Mouse (Mus musculus) liver, embryonic 11.5 days (tissue): Measurements from ENCODE around the gene Cfdp1. TPM values are rescaled to one million over a fixed set of nuclear protein-coding genes. Genes with fewer than 3 reads are reported as not detected.

Experiments
- ATAC-seq: fragments of 200-750 bp; cut with Nextera tagmentation; replicated peaks from 2 replicates; pipeline ENCODE4 v1.8.0; 2017; ENCODE audit warnings: moderate number of reproducible peaks, mild to moderate bottlenecking, moderate TSS enrichment, moderate library complexity; ENCODE audit not compliant: low FRiP score
- DNase-seq: peaks from one replicate; pipeline ENCODE4 v3.0.0-alpha.2; 2017; ENCODE audit warnings: low spot score
- H3K27ac ChIP-seq: fragments of 300-500 bp; sonication (generic); 2 replicates; pipeline ENCODE4 v1.5.1; 2014; ENCODE audit warnings: mild to moderate bottlenecking, low read depth, low read length, control low read depth
- H3K27me3 ChIP-seq: fragments of 300-500 bp; sonication (generic); replicated peaks from 2 replicates; pipeline ENCODE4 v1.6.1; 2014; ENCODE audit warnings: low read length, mixed read lengths; ENCODE audit not compliant: control insufficient read depth, insufficient read depth
- H3K36me3 ChIP-seq: fragments of 300-500 bp; sonication (generic); 2 replicates; pipeline ENCODE4 v1.6.1; 2014; ENCODE audit warnings: mild to moderate bottlenecking, low read length, moderate library complexity, mixed read lengths; ENCODE audit not compliant: control insufficient read depth, insufficient read depth
- H3K4me1 ChIP-seq: fragments of 300-500 bp; sonication (generic); replicated peaks from 2 replicates; pipeline ENCODE4 v1.6.1; 2014; ENCODE audit warnings: low read length, mixed read lengths; ENCODE audit not compliant: control insufficient read depth, insufficient read depth
- H3K4me2 ChIP-seq: fragments of 300-500 bp; sonication (generic); 2 replicates; pipeline ENCODE4 v1.6.1; 2014; ENCODE audit warnings: mild to moderate bottlenecking, control low read depth, moderate library complexity
- H3K4me3 ChIP-seq: fragments of 300-500 bp; sonication (generic); 2 replicates; pipeline ENCODE4 v1.5.1; 2014; ENCODE audit warnings: low read depth, low read length, control low read depth
- H3K9ac ChIP-seq: fragments of 300-500 bp; sonication (generic); 2 replicates; pipeline ENCODE4 v1.6.1; 2014; ENCODE audit warnings: low read depth, low read length, control low read depth
- H3K9me3 ChIP-seq: fragments of 300-500 bp; sonication (generic); 2 replicates; pipeline ENCODE4 v1.6.1; 2016; ENCODE audit warnings: low read length, inconsistent platforms, mixed read lengths; ENCODE audit not compliant: control insufficient read depth
- WGBS: fragments of 180-500 bp; shearing (Covaris S2); extraction: QIAGEN DNeasy Blood & Tissue Kit; methylation state at CpG from one replicate; pipeline ENCODE4 v1.1.7; 2014; 5-methylcytosine and 5-hydroxymethylcytosine counted together
- polyA plus RNA-seq: library from polyadenylated mRNA; unstranded; fragments of >200 nt; fragmentation: Nextera tagmentation; extraction: Ambion mirVana; gene quantifications from 2 replicates; pipeline ENCODE4 v1.2.1, GENCODE M21; 2014

The Cfdp1 gene
- polyA plus RNA-seq, 1 experiment from 2014 or later = 234 TPM

- no peak overlapping the region for H3K4me2 ChIP-seq
- H3K4me3 ChIP-seq = no peak overlapping the region
- H3K4me1 ChIP-seq = peaks cover 8% of the 10 kb centered on the region
- H3K9ac ChIP-seq = no peak overlapping the region
- H3K27me3 ChIP-seq = no peaks in the 10 kb centered on the region
- H3K36me3 ChIP-seq = peaks cover 12% of the 10 kb centered on the region
- 93% methylated on average over 6 of the region's 6 CpGs for WGBS
- H3K9me3 ChIP-seq = no peaks in the 10 kb centered on the region
- DNase-seq (no peak), ATAC-seq (no peak)
- no peak overlapping the region for H3K27ac ChIP-seq
Measured at GRCm38 (mm10) chr8:111775766-111776165, 78.3 kb downstream of the Cfdp1 start.

DNA sequence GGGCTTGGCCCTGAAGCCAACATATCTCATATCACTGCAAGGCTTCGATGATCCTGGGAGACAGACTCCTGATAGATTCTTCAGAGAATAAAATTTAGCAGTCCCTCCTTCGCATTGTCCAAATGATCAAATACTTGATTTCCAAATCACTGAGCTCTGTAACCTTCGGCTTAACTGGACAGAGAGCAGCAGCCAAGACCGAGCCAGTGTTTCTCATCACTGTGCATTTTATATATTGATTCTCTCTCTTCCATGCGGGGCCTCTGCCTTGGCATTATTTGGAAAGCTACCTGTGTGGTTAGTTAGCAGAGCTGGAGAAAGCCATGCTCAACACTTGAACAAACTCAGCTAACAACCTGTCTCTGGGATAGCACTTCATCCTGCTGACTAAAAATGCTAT lies 80.6 kb downstream of the Cfdp1 start:
- Histone ChIP-seq H3K9me3 (no peaks in the 10 kb centered on the region), H3K4me1 (peaks cover 16% of the 10 kb centered on the region), H3K4me3 (no peak overlapping the region), H3K9ac (no peak overlapping the region), H3K4me2 (no peak overlapping the region), H3K27ac (no peak overlapping the region), H3K36me3 (peaks cover 12% of the 10 kb centered on the region), H3K27me3 (no peaks in the 10 kb centered on the region)
- WGBS = 91% methylated on average over 5 of the region's 5 CpGs
- ATAC-seq = no peak
- no peak for DNase-seq

DNA sequence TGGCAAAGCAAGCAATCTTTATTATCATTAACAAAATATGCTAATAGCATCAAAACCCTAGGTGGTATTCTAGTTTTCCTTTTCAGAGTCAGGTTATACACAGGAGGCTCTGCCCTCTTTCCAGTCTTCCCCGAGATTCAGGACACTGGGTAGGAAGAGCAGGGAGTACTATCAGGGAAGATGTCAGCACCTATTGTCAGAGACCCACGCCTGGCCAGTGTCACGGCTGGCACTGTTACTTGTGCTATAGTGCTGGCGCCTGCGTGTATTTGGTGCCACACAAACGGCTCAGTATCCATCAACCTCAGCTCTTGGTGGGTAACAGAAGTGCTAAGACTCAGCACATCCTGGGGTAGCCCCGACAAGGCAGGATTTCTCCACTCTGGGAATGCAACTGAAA lies 81.0 kb downstream of the Cfdp1 start:
- DNase-seq (no peak), ATAC-seq (no peak)
- no peaks in the 10 kb centered on the region for H3K27me3 ChIP-seq
- peaks cover 10% of the 10 kb centered on the region for H3K36me3 ChIP-seq
- H3K4me3 ChIP-seq = no peak overlapping the region
- H3K9me3 ChIP-seq = no peaks in the 10 kb centered on the region
- 85% methylated on average over 7 of the region's 7 CpGs for WGBS
- no peak overlapping the region for H3K9ac ChIP-seq
- H3K4me1 ChIP-seq = peaks cover 16% of the 10 kb centered on the region
- no peak overlapping the region for H3K27ac ChIP-seq
- no peak overlapping the region for H3K4me2 ChIP-seq

GRCm38 (mm10) chr8:111772083-111772482 lies 82.0 kb downstream of the Cfdp1 start:
- Histone ChIP-seq H3K27ac (no peak overlapping the region), H3K36me3 (peaks cover 12% of the 10 kb centered on the region), H3K4me2 (no peak overlapping the region), H3K9me3 (no peaks in the 10 kb centered on the region), H3K4me3 (no peak overlapping the region), H3K4me1 (peaks cover 16% of the 10 kb centered on the region), H3K27me3 (no peaks in the 10 kb centered on the region), H3K9ac (no peak overlapping the region)
- WGBS = 87% methylated on average over 9 of the region's 9 CpGs
- no peak for DNase-seq
- no peak for ATAC-seq

- DNase-seq = no peak
- no peak overlapping the region for H3K4me3 ChIP-seq
- H3K9me3 ChIP-seq = no peaks in the 10 kb centered on the region
- H3K27ac ChIP-seq = no peak overlapping the region
- peaks cover 16% of the 10 kb centered on the region for H3K4me1 ChIP-seq
- H3K27me3 ChIP-seq = no peaks in the 10 kb centered on the region
- H3K4me2 ChIP-seq = no peak overlapping the region
- peaks cover 12% of the 10 kb centered on the region for H3K36me3 ChIP-seq
- no peak for ATAC-seq
- no peak overlapping the region for H3K9ac ChIP-seq
- 90% methylated on average over 6 of the region's 6 CpGs for WGBS
Measured at GRCm38 (mm10) chr8:111771625-111772020, 82.5 kb downstream of the Cfdp1 start.

GRCm38 (mm10) chr8:111770958-111771624 lies 83.0 kb downstream of the Cfdp1 start:
- Histone ChIP-seq H3K9ac (no peak overlapping the region), H3K4me3 (no peak overlapping the region), H3K27ac (no peak overlapping the region), H3K9me3 (no peaks in the 10 kb centered on the region), H3K27me3 (no peaks in the 10 kb centered on the region), H3K4me2 (no peak overlapping the region), H3K36me3 (peaks cover 15% of the 10 kb centered on the region), H3K4me1 (peaks cover 16% of the 10 kb centered on the region)
- ATAC-seq (no peak), DNase-seq (no peak)
- WGBS = 84% methylated on average over 5 of the region's 5 CpGs

GRCm38 (mm10) chr8:111769764-111770428 lies 84.2 kb downstream of the Cfdp1 start:
- Histone ChIP-seq H3K4me3 (no peak overlapping the region), H3K27me3 (no peaks in the 10 kb centered on the region), H3K9me3 (no peaks in the 10 kb centered on the region), H3K9ac (no peak overlapping the region), H3K4me2 (no peak overlapping the region), H3K27ac (no peak overlapping the region), H3K4me1 (peaks cover 16% of the 10 kb centered on the region), H3K36me3 (peaks cover 20% of the 10 kb centered on the region)
- ATAC-seq (no peak), DNase-seq (no peak)
- 71% methylated on average over 12 of the region's 12 CpGs for WGBS

DNA sequence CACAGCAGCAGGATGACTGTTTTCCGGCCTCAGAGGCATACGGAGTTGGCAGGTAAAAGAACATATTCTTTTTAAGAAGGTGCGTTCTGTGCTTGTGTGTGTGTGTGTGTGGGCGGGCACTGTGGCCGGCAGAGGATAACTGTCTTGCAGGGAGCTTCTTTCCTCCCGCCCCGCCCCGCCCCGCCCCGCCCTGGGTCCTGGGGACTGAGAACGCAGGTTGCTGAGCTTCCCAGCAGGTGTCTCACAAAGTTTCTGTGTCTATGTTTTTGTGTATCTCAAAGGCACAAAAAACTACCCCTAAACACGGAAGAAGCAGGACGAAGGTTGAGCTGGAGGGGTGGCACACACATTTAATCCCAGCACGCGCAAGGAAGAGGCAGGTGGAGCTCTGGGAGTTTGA lies 84.8 kb downstream of the Cfdp1 start:
- Histone ChIP-seq H3K9ac (no peak overlapping the region), H3K36me3 (peaks cover 14% of the 10 kb centered on the region), H3K27me3 (no peaks in the 10 kb centered on the region), H3K9me3 (no peaks in the 10 kb centered on the region), H3K4me3 (no peak overlapping the region), H3K4me2 (no peak overlapping the region), H3K4me1 (peaks cover 12% of the 10 kb centered on the region), H3K27ac (no peak overlapping the region)
- ATAC-seq (no peak), DNase-seq (no peak)
- WGBS = 76% methylated on average over 15 of the region's 15 CpGs

DNA sequence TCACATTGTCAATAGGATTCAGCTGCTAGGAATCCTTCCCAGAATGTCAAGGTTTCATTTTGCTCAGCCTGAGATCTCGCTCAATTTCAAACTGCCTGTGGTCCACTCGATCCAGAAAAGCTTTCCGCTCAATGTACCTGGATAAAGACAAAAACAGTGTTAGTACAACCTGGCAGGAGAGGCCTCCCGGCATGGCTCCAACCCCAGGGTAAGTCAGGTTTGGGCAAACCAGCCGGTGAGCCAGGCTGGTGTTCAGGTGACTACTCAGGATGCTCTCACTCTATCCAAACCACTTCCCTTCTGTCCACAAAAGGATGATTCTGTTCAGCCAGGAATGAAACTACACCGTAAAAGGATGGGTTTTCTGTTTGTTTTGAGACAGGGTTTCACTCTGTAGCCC lies 85.4 kb downstream of the Cfdp1 start:
- ATAC-seq = no peak
- no peak overlapping the region; the same call in 1 of the 2 replicates for H3K27ac ChIP-seq
- H3K4me1 ChIP-seq = peaks cover 8% of the 10 kb centered on the region
- WGBS = 87% methylated on average over 6 of the region's 6 CpGs
- H3K4me3 ChIP-seq = no peak overlapping the region
- no peak overlapping the region for H3K9ac ChIP-seq
- H3K9me3 ChIP-seq = no peaks in the 10 kb centered on the region
- no peak overlapping the region for H3K4me2 ChIP-seq
- DNase-seq = no peak
- H3K36me3 ChIP-seq = peaks cover 14% of the 10 kb centered on the region
- no peaks in the 10 kb centered on the region for H3K27me3 ChIP-seq
